Mouse (Mus musculus) limb, embryonic 12.5 days (tissue): ENCODE measurements around the gene Ifitm5. TPM values are rescaled to one million over a fixed set of nuclear protein-coding genes. Genes with fewer than 3 reads are reported as not detected.

Experiments
- ATAC-seq: fragments of 200-750 bp; cut with Nextera tagmentation; 2 replicates; pipeline ENCODE4 v1.8.0; 2017; ENCODE audit warnings: low read depth, moderate TSS enrichment; ENCODE audit not compliant: insufficient number of reproducible peaks, insufficient read depth, low FRiP score, low TSS enrichment
- H3K27ac ChIP-seq: fragments of 300-500 bp; sonication (generic); 2 replicates; pipeline ENCODE4 v1.5.1; 2016; ENCODE audit warnings: mild to moderate bottlenecking, moderate library complexity
- H3K27me3 ChIP-seq: fragments of 300-500 bp; sonication (generic); 2 replicates; pipeline ENCODE4 v1.6.1; 2016; ENCODE audit warnings: mild to moderate bottlenecking, moderate library complexity
- H3K36me3 ChIP-seq: fragments of 300-500 bp; sonication (generic); 2 replicates; pipeline ENCODE4 v1.6.1; 2016; ENCODE audit warnings: mild to moderate bottlenecking, moderate library complexity
- H3K4me1 ChIP-seq: fragments of 300-500 bp; sonication (generic); replicated peaks from 2 replicates; pipeline ENCODE4 v1.6.1; 2016
- H3K4me2 ChIP-seq: fragments of 300-500 bp; sonication (generic); 2 replicates; pipeline ENCODE4 v1.6.1; 2016; ENCODE audit warnings: mild to moderate bottlenecking, moderate library complexity
- H3K4me3 ChIP-seq: fragments of 300-500 bp; sonication (generic); replicated peaks from 2 replicates; pipeline ENCODE4 v1.5.1; 2016; ENCODE audit warnings: mild to moderate bottlenecking
- H3K9ac ChIP-seq: fragments of 300-500 bp; sonication (generic); replicated peaks from 2 replicates; pipeline ENCODE4 v1.6.1; 2016; ENCODE audit warnings: mild to moderate bottlenecking, moderate library complexity
- H3K9me3 ChIP-seq: fragments of 300-500 bp; sonication (generic); 2 replicates; pipeline ENCODE4 v1.6.1; 2016; ENCODE audit warnings: mild to moderate bottlenecking, moderate library complexity
- WGBS: fragments of 180-500 bp; shearing (Covaris S2); methylation state at CpG from one replicate; pipeline ENCODE4 v1.1.7; 2016; 5-methylcytosine and 5-hydroxymethylcytosine counted together
- polyA plus RNA-seq: library from polyadenylated mRNA; unstranded; fragments of >200 nt; fragmentation: Nextera tagmentation; extraction: Ambion mirVana; gene quantifications from 2 replicates; pipeline ENCODE4 v1.2.1, GENCODE M21; 2016

The Ifitm5 gene
- 5.6 and 6.1 TPM in 2 replicates for polyA plus RNA-seq

- Histone ChIP-seq H3K36me3 (peaks cover 67% of the 10 kb centered on the region), H3K9me3 (no peaks in the 10 kb centered on the region), H3K9ac (peak within 1 kb of the TSS; percentile 37; the same call in 1 of the 2 replicates), H3K27me3 (no peaks in the 10 kb centered on the region), H3K4me1 (peaks cover 53% of the 10 kb centered on the region), H3K4me3 (0 out of 2 replicates have a peak within 1 kb of the TSS, but pooled peaks have one; percentile 3), H3K27ac (peak within 1 kb of the TSS; percentile 83), H3K4me2 (peak within 1 kb of the TSS; percentile 34)
- WGBS: 69% methylated on average over 16 of the region's 16 CpGs
- ATAC-seq: no peak
Measured at GRCm38 (mm10) chr7:140949824-140950530, at the start of gene Ifitm5. Gene Ifitm5 (minus strand): TSS chr7:140950291.

GRCm38 (mm10) chr7:140998853-140999700 lies 49.0 kb upstream of the Ifitm5 start:
- no peak overlapping the region for H3K4me2 ChIP-seq
- no peak overlapping the region for H3K4me3 ChIP-seq
- ATAC-seq: no peak
- no peak overlapping the region for H3K9ac ChIP-seq
- no peak overlapping the region for H3K27ac ChIP-seq
- 81% methylated on average over 11 of the region's 11 CpGs for WGBS
- H3K27me3 ChIP-seq: no peaks in the 10 kb centered on the region
- no peaks in the 10 kb centered on the region for H3K9me3 ChIP-seq
- H3K4me1 ChIP-seq: no peaks in the 10 kb centered on the region
- H3K36me3 ChIP-seq: no peaks in the 10 kb centered on the region

- Histone ChIP-seq H3K27me3 (no peaks in the 10 kb centered on the region), H3K4me2 (no peak overlapping the region), H3K4me3 (no peak overlapping the region), H3K4me1 (no peaks in the 10 kb centered on the region), H3K9me3 (no peaks in the 10 kb centered on the region), H3K27ac (no peak overlapping the region), H3K36me3 (no peaks in the 10 kb centered on the region), H3K9ac (no peak overlapping the region)
- 65% methylated on average over 1 of the region's 1 CpGs for WGBS
- no peak for ATAC-seq
Measured at GRCm38 (mm10) chr7:140997817-140998216, 47.7 kb upstream of the Ifitm5 start.

GRCm38 (mm10) chr7:140991117-140991689 lies 41.1 kb upstream of the Ifitm5 start:
- H3K27me3 ChIP-seq: no peaks in the 10 kb centered on the region
- peaks cover 11% of the 10 kb centered on the region for H3K4me1 ChIP-seq
- H3K4me3 ChIP-seq: no peak overlapping the region
- 86% methylated on average over 14 of the region's 14 CpGs for WGBS
- ATAC-seq: no peak
- H3K9ac ChIP-seq: no peak overlapping the region
- H3K27ac ChIP-seq: peak overlapping the region; percentile 41; the same call in 1 of the 2 replicates
- H3K36me3 ChIP-seq: no peaks in the 10 kb centered on the region
- H3K4me2 ChIP-seq: no peak overlapping the region
- no peaks in the 10 kb centered on the region for H3K9me3 ChIP-seq

GRCm38 (mm10) chr7:140990622-140991021 lies 40.5 kb upstream of the Ifitm5 start:
- Histone ChIP-seq H3K36me3 (no peaks in the 10 kb centered on the region), H3K4me2 (no peak overlapping the region), H3K27me3 (no peaks in the 10 kb centered on the region), H3K9ac (no peak overlapping the region), H3K9me3 (0 out of 2 replicates have a peak, but pooled peaks cover 4% of the 10 kb centered on the region), H3K4me3 (no peak overlapping the region), H3K4me1 (peaks cover 11% of the 10 kb centered on the region), H3K27ac (peak overlapping the region; percentile 41)
- ATAC-seq: no peak
- 43% methylated on average over 5 of the region's 5 CpGs for WGBS

GRCm38 (mm10) chr7:140990185-140990584 lies 40.1 kb upstream of the Ifitm5 start:
- no peaks in the 10 kb centered on the region for H3K27me3 ChIP-seq
- H3K4me1 ChIP-seq: peaks cover 11% of the 10 kb centered on the region
- 0 out of 2 replicates have a peak, but pooled peaks cover 4% of the 10 kb centered on the region for H3K9me3 ChIP-seq
- H3K9ac ChIP-seq: no peak overlapping the region
- H3K4me3 ChIP-seq: no peak overlapping the region
- no peak for ATAC-seq
- H3K36me3 ChIP-seq: no peaks in the 10 kb centered on the region
- H3K27ac ChIP-seq: 0 out of 2 replicates have a peak overlapping the region, but pooled peaks have one; percentile 41
- H3K4me2 ChIP-seq: no peak overlapping the region
- 55% methylated on average over 6 of the region's 6 CpGs for WGBS

- Histone ChIP-seq H3K4me3 (no peak overlapping the region), H3K9me3 (0 out of 2 replicates have a peak, but pooled peaks cover 4% of the 10 kb centered on the region), H3K9ac (no peak overlapping the region), H3K27me3 (no peaks in the 10 kb centered on the region), H3K27ac (no peak overlapping the region), H3K4me2 (no peak overlapping the region), H3K4me1 (peaks cover 11% of the 10 kb centered on the region), H3K36me3 (no peaks in the 10 kb centered on the region)
- no peak for ATAC-seq
- 83% methylated on average over 4 of the region's 4 CpGs for whole genome bisulfite sequencing
Measured at GRCm38 (mm10) chr7:140989022-140989421, 38.9 kb upstream of the Ifitm5 start.

GRCm38 (mm10) chr7:140987182-140988138 lies 37.4 kb upstream of the Ifitm5 start:
- Histone ChIP-seq H3K9me3 (0 out of 2 replicates have a peak, but pooled peaks cover 4% of the 10 kb centered on the region), H3K27ac (no peak overlapping the region), H3K4me2 (no peak overlapping the region), H3K4me1 (peaks cover 11% of the 10 kb centered on the region), H3K9ac (no peak overlapping the region), H3K36me3 (no peaks in the 10 kb centered on the region), H3K27me3 (no peaks in the 10 kb centered on the region), H3K4me3 (no peak overlapping the region)
- WGBS: 87% methylated on average over 17 of the region's 17 CpGs
- no peak for ATAC-seq

- 93% methylated on average over 7 of the region's 7 CpGs for WGBS
- no peak overlapping the region for H3K4me2 ChIP-seq
- no peak overlapping the region for H3K4me3 ChIP-seq
- no peaks in the 10 kb centered on the region for H3K4me1 ChIP-seq
- 0 out of 2 replicates have a peak, but pooled peaks cover 4% of the 10 kb centered on the region for H3K9me3 ChIP-seq
- H3K9ac ChIP-seq: no peak overlapping the region
- no peak overlapping the region for H3K27ac ChIP-seq
- no peaks in the 10 kb centered on the region for H3K36me3 ChIP-seq
- H3K27me3 ChIP-seq: no peaks in the 10 kb centered on the region
- ATAC-seq: no peak
Measured at GRCm38 (mm10) chr7:140982971-140983370, 32.9 kb upstream of the Ifitm5 start.

GRCm38 (mm10) chr7:140981704-140982103 lies 31.6 kb upstream of the Ifitm5 start:
- no peaks in the 10 kb centered on the region for H3K36me3 ChIP-seq
- H3K4me1 ChIP-seq: no peaks in the 10 kb centered on the region
- H3K9ac ChIP-seq: no peak overlapping the region
- no peak overlapping the region for H3K27ac ChIP-seq
- 0 out of 2 replicates have a peak, but pooled peaks cover 4% of the 10 kb centered on the region for H3K9me3 ChIP-seq
- WGBS: 94% methylated on average over 8 of the region's 8 CpGs
- no peak for ATAC-seq
- no peak overlapping the region for H3K4me2 ChIP-seq
- H3K27me3 ChIP-seq: no peaks in the 10 kb centered on the region
- H3K4me3 ChIP-seq: no peak overlapping the region
